Mouse (Mus musculus) embryonic facial prominence, embryonic 11.5 days (tissue): ENCODE measurements around the gene Sertad4. TPM values are rescaled to one million over a fixed set of nuclear protein-coding genes. Genes with fewer than 3 reads are reported as not detected.

Experiments
- ATAC-seq: fragments of 200-750 bp; cut with Nextera tagmentation; replicated peaks from 2 replicates; pipeline ENCODE4 v1.8.0; 2017; ENCODE audit warnings: low read depth; ENCODE audit not compliant: insufficient number of reproducible peaks, low FRiP score, low TSS enrichment
- DNase-seq: peaks from one replicate; pipeline ENCODE4 v3.0.0-alpha.2; 2015; ENCODE audit warnings: low spot score
- H3K27ac ChIP-seq: fragments of 300-500 bp; sonication (generic); replicated peaks from 2 replicates; pipeline ENCODE4 v1.5.1; 2014; ENCODE audit warnings: mild to moderate bottlenecking, low read depth, low read length, control low read depth
- H3K27me3 ChIP-seq: fragments of 300-500 bp; sonication (generic); 2 replicates; pipeline ENCODE4 v1.6.1; 2014; ENCODE audit warnings: mild to moderate bottlenecking, low read length, moderate library complexity, mixed read lengths; ENCODE audit not compliant: control insufficient read depth, insufficient read depth
- H3K36me3 ChIP-seq: fragments of 300-500 bp; sonication (generic); replicated peaks from 2 replicates; pipeline ENCODE4 v1.6.1; 2014; ENCODE audit warnings: low read depth, mild to moderate bottlenecking, low read length, moderate library complexity, mixed read lengths; ENCODE audit not compliant: control insufficient read depth, insufficient read depth
- H3K4me1 ChIP-seq: fragments of 300-500 bp; sonication (generic); 2 replicates; pipeline ENCODE4 v1.6.1; 2014; ENCODE audit warnings: low read length, mixed read lengths; ENCODE audit not compliant: control insufficient read depth, insufficient read depth
- H3K4me2 ChIP-seq: fragments of 300-500 bp; sonication (generic); 2 replicates; pipeline ENCODE4 v1.6.1; 2014; ENCODE audit warnings: low read depth, mild to moderate bottlenecking, control low read depth, low read length, moderate library complexity
- H3K4me3 ChIP-seq: fragments of 300-500 bp; sonication (generic); 2 replicates; pipeline ENCODE4 v1.5.1; 2014; ENCODE audit warnings: low read depth, low read length, control low read depth
- H3K9ac ChIP-seq: fragments of 300-500 bp; sonication (generic); replicated peaks from 2 replicates; pipeline ENCODE4 v1.6.1; 2014; ENCODE audit warnings: mild to moderate bottlenecking, control low read depth, low read length
- H3K9me3 ChIP-seq: fragments of 300-500 bp; sonication (generic); replicated peaks from 2 replicates; pipeline ENCODE4 v1.6.1; 2016; ENCODE audit warnings: mild to moderate bottlenecking, low read length, inconsistent platforms, mixed read lengths; ENCODE audit not compliant: control insufficient read depth
- WGBS: fragments of 180-500 bp; shearing (Covaris S2); extraction: QIAGEN DNeasy Blood & Tissue Kit; methylation state at CpG from one replicate; pipeline ENCODE4 v1.1.7; 2014; 5-methylcytosine and 5-hydroxymethylcytosine counted together
- polyA plus RNA-seq: library from polyadenylated mRNA; unstranded; fragments of >200 nt; fragmentation: Nextera tagmentation; extraction: Ambion mirVana; gene quantifications from 2 replicates; pipeline ENCODE4 v1.2.1, GENCODE M21; 2014

Gene Sertad4
- polyA plus RNA-seq, 1 experiment from 2014 or later = 52.1 TPM

- Histone ChIP-seq H3K4me1 (peaks cover 20% of the 10 kb centered on the region), H3K27me3 (no peaks in the 10 kb centered on the region), H3K9ac (no peak overlapping the region), H3K36me3 (no peaks in the 10 kb centered on the region), H3K4me3 (no peak overlapping the region), H3K27ac (no peak overlapping the region), H3K9me3 (no peaks in the 10 kb centered on the region), H3K4me2 (no peak overlapping the region)
- WGBS = 95% methylated on average over 5 of the region's 5 CpGs
- no peak for ATAC-seq
- no peak for DNase-seq
These were observed 37.2 kb downstream of the Sertad4 start for GRCm38 (mm10) chr1:192818334-192818733.

GRCm38 (mm10) chr1:192815789-192816188 is 39.8 kb downstream of the Sertad4 start:
- H3K9ac ChIP-seq = no peak overlapping the region
- H3K9me3 ChIP-seq = no peaks in the 10 kb centered on the region
- no peak for ATAC-seq
- H3K36me3 ChIP-seq = no peaks in the 10 kb centered on the region
- H3K27ac ChIP-seq = peak overlapping the region; percentile 53
- WGBS = 49% methylated on average over 2 of the region's 2 CpGs
- peaks cover 11% of the 10 kb centered on the region for H3K4me1 ChIP-seq
- no peak overlapping the region for H3K4me2 ChIP-seq
- H3K27me3 ChIP-seq = no peaks in the 10 kb centered on the region
- H3K4me3 ChIP-seq = no peak overlapping the region
- DNase-seq = no peak

GRCm38 (mm10) chr1:192814700-192815099 is 40.9 kb downstream of the Sertad4 start:
- Histone ChIP-seq H3K36me3 (no peaks in the 10 kb centered on the region), H3K9ac (no peak overlapping the region), H3K27ac (0 out of 2 replicates have a peak overlapping the region, but pooled peaks have one; percentile 53), H3K4me1 (peaks cover 11% of the 10 kb centered on the region), H3K27me3 (no peaks in the 10 kb centered on the region), H3K4me2 (no peak overlapping the region), H3K4me3 (no peak overlapping the region), H3K9me3 (no peaks in the 10 kb centered on the region)
- WGBS = 9% methylated on average over 3 of the region's 3 CpGs
- no peak for DNase-seq
- no peak for ATAC-seq

- Histone ChIP-seq H3K4me3 (no peak overlapping the region), H3K36me3 (no peaks in the 10 kb centered on the region), H3K9me3 (no peaks in the 10 kb centered on the region), H3K27ac (no peak overlapping the region), H3K9ac (no peak overlapping the region), H3K4me1 (peaks cover 11% of the 10 kb centered on the region), H3K4me2 (no peak overlapping the region), H3K27me3 (no peaks in the 10 kb centered on the region)
- WGBS = 93% methylated on average over 9 of the region's 9 CpGs
- no peak for DNase-seq
- ATAC-seq = no peak
These were observed 42.8 kb downstream of the Sertad4 start for GRCm38 (mm10) chr1:192812758-192813157.

- ATAC-seq (no peak), DNase-seq (no peak)
- Histone ChIP-seq H3K36me3 (no peaks in the 10 kb centered on the region), H3K9ac (no peak overlapping the region), H3K27me3 (no peaks in the 10 kb centered on the region), H3K4me3 (no peak overlapping the region), H3K4me1 (peaks cover 11% of the 10 kb centered on the region), H3K27ac (no peak overlapping the region), H3K4me2 (no peak overlapping the region), H3K9me3 (no peaks in the 10 kb centered on the region)
- 92% methylated on average over 5 of the region's 5 CpGs for WGBS
These were observed 43.3 kb downstream of the Sertad4 start for GRCm38 (mm10) chr1:192812290-192812689.

GRCm38 (mm10) chr1:192806168-192807157 is 49.1 kb downstream of the Sertad4 start:
- H3K4me2 ChIP-seq = no peak overlapping the region
- ATAC-seq = peak; percentile 57

GRCm38 (mm10) chr1:192800338-192800737 is 55.2 kb downstream of the Sertad4 start:
- H3K4me3 ChIP-seq = no peak overlapping the region
- no peak overlapping the region for H3K9ac ChIP-seq
- no peak for ATAC-seq
- H3K9me3 ChIP-seq = no peaks in the 10 kb centered on the region
- no peaks in the 10 kb centered on the region for H3K27me3 ChIP-seq
- H3K4me1 ChIP-seq = peaks cover 22% of the 10 kb centered on the region
- H3K36me3 ChIP-seq = no peaks in the 10 kb centered on the region
- no peak overlapping the region for H3K27ac ChIP-seq
- no peak overlapping the region for H3K4me2 ChIP-seq
- 77% methylated on average over 8 of the region's 8 CpGs for WGBS
- no peak for DNase-seq

More at GRCm38 (mm10) chr1:192806168-192807157, 49.1 kb downstream of the Sertad4 start:
- no peak overlapping the region for H3K4me3 ChIP-seq
- no peaks in the 10 kb centered on the region for H3K27me3 ChIP-seq
- peak overlapping the region; percentile 19; the same call in 1 of the 2 replicates for H3K9ac ChIP-seq
- H3K4me1 ChIP-seq = no peaks in the 10 kb centered on the region
- DNase-seq = peak; percentile 50
- H3K36me3 ChIP-seq = no peaks in the 10 kb centered on the region
- H3K27ac ChIP-seq = peak overlapping the region; percentile 75
- H3K9me3 ChIP-seq = no peaks in the 10 kb centered on the region
- WGBS = 43% methylated on average over 10 of the region's 10 CpGs
